Mouse (Mus musculus) liver, postnatal 0 days (tissue): ENCODE measurements at regions not wholly inside any gene's neighbourhood (a gene's known extent, or its start where the extent isn't known, plus 50 kb on each side); places are given as distances from the start of the nearest gene placed in this dataset.

Experiments
- ATAC-seq: fragments of 200-750 bp; cut with Nextera tagmentation; 2 replicates; pipeline ENCODE4 v1.8.0; 2017; ENCODE audit warnings: mild to moderate bottlenecking, moderate library complexity
- DNase-seq: peaks from one replicate; pipeline ENCODE4 v3.0.0-alpha.2; 2016
- H3K27ac ChIP-seq: fragments of 300-500 bp; sonication (generic); 2 replicates; pipeline ENCODE4 v1.5.1; 2014; ENCODE audit warnings: antibody characterized with exemption, moderate library complexity, mild to moderate bottlenecking, low read depth
- H3K27me3 ChIP-seq: fragments of 300-500 bp; sonication (generic); 2 replicates; pipeline ENCODE4 v1.6.1; 2014; ENCODE audit warnings: low read length, control low read depth, mixed read lengths; ENCODE audit not compliant: insufficient read depth
- H3K36me3 ChIP-seq: fragments of 300-500 bp; sonication (generic); replicated peaks from 2 replicates; pipeline ENCODE4 v1.6.1; 2014; ENCODE audit warnings: mild to moderate bottlenecking, control low read depth, low read length, moderate library complexity, mixed read lengths; ENCODE audit not compliant: insufficient read depth
- H3K4me1 ChIP-seq: fragments of 300-500 bp; sonication (generic); 2 replicates; pipeline ENCODE4 v1.6.1; 2014; ENCODE audit warnings: antibody characterized with exemption, mild to moderate bottlenecking, control low read depth; ENCODE audit not compliant: insufficient read depth
- H3K4me2 ChIP-seq: fragments of 300-500 bp; sonication (generic); 2 replicates; pipeline ENCODE4 v1.6.1; 2014; ENCODE audit warnings: low read depth, mild to moderate bottlenecking, low read length, moderate library complexity, mixed read lengths
- H3K4me3 ChIP-seq: fragments of 300-500 bp; sonication (generic); 2 replicates; pipeline ENCODE4 v1.5.1; 2014; ENCODE audit warnings: low read depth, low read length
- H3K9ac ChIP-seq: fragments of 300-500 bp; sonication (generic); replicated peaks from 2 replicates; pipeline ENCODE4 v1.6.1; 2014; ENCODE audit warnings: mild to moderate bottlenecking, moderate library complexity
- H3K9me3 ChIP-seq: fragments of 300-500 bp; sonication (generic); 2 replicates; pipeline ENCODE4 v1.6.1; 2016; ENCODE audit warnings: mild to moderate bottlenecking, control low read depth, low read length, mixed read lengths
- CTCF ChIP-seq: sonication (generic); IDR thresholded peaks from 2 replicates; pipeline ENCODE4 v1.5.1; 2016; ENCODE audit warnings: antibody characterized with exemption, low read depth
- EP300 ChIP-seq: IDR thresholded peaks from 2 replicates; pipeline ENCODE4 v1.6.1; 2016; ENCODE audit warnings: antibody characterized with exemption, low read depth, mild to moderate bottlenecking
- WGBS: fragments of 180-500 bp; shearing (Covaris S2); extraction: QIAGEN DNeasy Blood & Tissue Kit; methylation state at CpG from one replicate; pipeline ENCODE4 v1.1.7; 2014; ENCODE audit not compliant: insufficient replicate concordance; 5-methylcytosine and 5-hydroxymethylcytosine counted together

DNA sequence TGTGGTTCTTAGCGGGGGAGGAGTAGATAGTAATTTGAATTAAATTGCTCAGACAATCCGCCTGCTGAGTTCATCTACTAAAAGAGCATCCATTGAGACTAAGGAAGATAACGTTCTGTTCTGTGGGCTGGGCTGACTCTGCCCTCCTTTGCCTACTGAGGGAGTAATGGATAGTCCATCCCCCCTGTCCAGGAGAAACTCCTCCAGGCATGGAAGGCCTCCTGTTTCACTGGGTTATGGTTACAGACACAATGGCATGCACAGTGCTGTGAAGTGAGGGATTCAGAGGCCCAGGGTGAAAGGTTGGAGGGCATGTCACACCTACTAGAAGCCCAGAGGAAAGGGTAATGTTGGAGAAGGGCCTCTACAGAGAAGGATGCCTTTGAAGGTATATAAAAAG is 287.2 kb upstream of the Xrcc4 start:
- no peak for DNase-seq
- no peak for TF ChIP-seq CTCF
- no peak for TF ChIP-seq EP300
- Histone ChIP-seq H3K4me3 (no peak overlapping the region), H3K4me1 (no peaks in the 10 kb centered on the region), H3K4me2 (no peak overlapping the region), H3K36me3 (no peaks in the 10 kb centered on the region), H3K27me3 (no peaks in the 10 kb centered on the region), H3K9me3 (no peaks in the 10 kb centered on the region), H3K27ac (no peak overlapping the region), H3K9ac (no peak overlapping the region)
- ATAC-seq = no peak
- 72% methylated on average over 3 of the region's 3 CpGs for WGBS

- H3K36me3 ChIP-seq = no peaks in the 10 kb centered on the region
- no peaks in the 10 kb centered on the region for H3K9me3 ChIP-seq
- no peaks in the 10 kb centered on the region for H3K4me1 ChIP-seq
- no peak overlapping the region for H3K4me2 ChIP-seq
- WGBS = 79% methylated on average over 6 of the region's 6 CpGs
- H3K27ac ChIP-seq = no peak overlapping the region
- no peaks in the 10 kb centered on the region for H3K27me3 ChIP-seq
- H3K9ac ChIP-seq = no peak overlapping the region
- ATAC-seq = no peak
- TF ChIP-seq CTCF = no peak
- TF ChIP-seq EP300 = no peak
- H3K4me3 ChIP-seq = no peak overlapping the region
- no peak for DNase-seq
Measured at GRCm38 (mm10) chr13:90376207-90376606, 286.8 kb upstream of the Xrcc4 start.

- H3K4me1 ChIP-seq = no peaks in the 10 kb centered on the region
- DNase-seq (no peak), ATAC-seq (no peak)
- TF ChIP-seq CTCF = no peak
- no peak for TF ChIP-seq EP300
- H3K9me3 ChIP-seq = no peaks in the 10 kb centered on the region
- no peaks in the 10 kb centered on the region for H3K36me3 ChIP-seq
- H3K4me3 ChIP-seq = no peak overlapping the region
- no peak overlapping the region for H3K27ac ChIP-seq
- no peaks in the 10 kb centered on the region for H3K27me3 ChIP-seq
- no peak overlapping the region for H3K9ac ChIP-seq
- H3K4me2 ChIP-seq = no peak overlapping the region
- WGBS = 69% methylated on average over 4 of the region's 4 CpGs
Measured at GRCm38 (mm10) chr13:90371415-90372150, 282.2 kb upstream of the Xrcc4 start.

DNA sequence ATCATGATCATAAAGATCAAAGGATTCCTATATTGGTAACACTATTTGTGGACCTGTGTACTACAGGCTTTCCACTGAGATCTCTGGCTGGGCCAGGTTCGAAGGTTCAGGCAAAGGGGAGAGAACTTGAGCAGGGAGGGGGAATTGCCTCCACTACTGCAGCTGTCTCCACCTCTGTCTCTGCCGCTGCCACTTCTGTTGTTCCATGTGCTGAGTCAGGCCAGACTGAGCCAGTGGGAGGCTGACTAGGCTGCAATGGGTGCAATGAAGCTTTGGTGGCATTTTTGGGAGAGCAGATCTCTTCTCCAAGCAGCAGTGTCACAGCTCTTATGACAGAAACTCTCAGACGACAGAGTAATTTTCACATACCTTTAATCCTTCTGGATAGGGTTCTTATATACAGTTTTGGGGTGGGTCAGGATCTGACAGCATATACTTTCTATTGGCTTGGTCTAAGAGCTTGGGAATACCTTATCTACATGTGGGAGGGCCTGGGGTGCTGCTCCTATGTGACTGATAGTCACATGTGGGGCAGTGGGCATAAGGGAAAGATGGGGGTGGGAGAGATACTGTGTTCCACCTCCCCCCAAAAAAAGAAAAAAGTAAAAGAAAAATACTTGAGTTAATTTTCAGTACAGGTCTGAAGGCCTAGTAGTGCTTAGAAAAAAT is 281.5 kb upstream of the Xrcc4 start:
- H3K36me3 ChIP-seq = no peaks in the 10 kb centered on the region
- no peak for ATAC-seq
- H3K4me3 ChIP-seq = no peak overlapping the region
- no peaks in the 10 kb centered on the region for H3K27me3 ChIP-seq
- no peak for DNase-seq
- no peaks in the 10 kb centered on the region for H3K9me3 ChIP-seq
- no peaks in the 10 kb centered on the region for H3K4me1 ChIP-seq
- TF ChIP-seq CTCF = no peak
- TF ChIP-seq EP300 = no peak
- no peak overlapping the region for H3K4me2 ChIP-seq
- H3K9ac ChIP-seq = no peak overlapping the region
- no peak overlapping the region for H3K27ac ChIP-seq
- WGBS = 75% methylated on average over 3 of the region's 3 CpGs

GRCm38 (mm10) chr13:90364518-90365027 is 275.2 kb upstream of the Xrcc4 start:
- 46% methylated on average over 4 of the region's 4 CpGs for WGBS
- H3K4me3 ChIP-seq = no peak overlapping the region
- DNase-seq (no peak), ATAC-seq (no peak)
- H3K4me2 ChIP-seq = no peak overlapping the region
- no peaks in the 10 kb centered on the region for H3K4me1 ChIP-seq
- no peaks in the 10 kb centered on the region for H3K9me3 ChIP-seq
- no peaks in the 10 kb centered on the region for H3K36me3 ChIP-seq
- no peak overlapping the region for H3K27ac ChIP-seq
- no peaks in the 10 kb centered on the region for H3K27me3 ChIP-seq
- H3K9ac ChIP-seq = no peak overlapping the region
- TF ChIP-seq EP300 (no peak), CTCF (no peak)

- H3K9me3 ChIP-seq = no peaks in the 10 kb centered on the region
- H3K27me3 ChIP-seq = no peaks in the 10 kb centered on the region
- ATAC-seq (peak; percentile 94), DNase-seq (peak; percentile 41)
- 38% methylated on average over 10 of the region's 10 CpGs for WGBS
- peak overlapping the region; percentile 45 for H3K4me2 ChIP-seq
- H3K9ac ChIP-seq = no peak overlapping the region
- H3K4me3 ChIP-seq = no peak overlapping the region
- H3K27ac ChIP-seq = peak overlapping the region; percentile 84
- no peaks in the 10 kb centered on the region for H3K36me3 ChIP-seq
- no peaks in the 10 kb centered on the region for H3K4me1 ChIP-seq
- TF ChIP-seq EP300 (peak; percentile 44; the same call in 1 of the 2 replicates), CTCF (no peak)
Measured at GRCm38 (mm10) chr13:90359861-90360601, 270.6 kb upstream of the Xrcc4 start.
